Mouse (Mus musculus) WW6 (cell line): Measurements from ENCODE around the gene Tmem59.

Experiments
- DNase-seq: peaks from one replicate; pipeline ENCODE4 v3.0.0-alpha.2; 2013; ENCODE audit warnings: low read depth, low spot score

Gene Tmem59

DNA sequence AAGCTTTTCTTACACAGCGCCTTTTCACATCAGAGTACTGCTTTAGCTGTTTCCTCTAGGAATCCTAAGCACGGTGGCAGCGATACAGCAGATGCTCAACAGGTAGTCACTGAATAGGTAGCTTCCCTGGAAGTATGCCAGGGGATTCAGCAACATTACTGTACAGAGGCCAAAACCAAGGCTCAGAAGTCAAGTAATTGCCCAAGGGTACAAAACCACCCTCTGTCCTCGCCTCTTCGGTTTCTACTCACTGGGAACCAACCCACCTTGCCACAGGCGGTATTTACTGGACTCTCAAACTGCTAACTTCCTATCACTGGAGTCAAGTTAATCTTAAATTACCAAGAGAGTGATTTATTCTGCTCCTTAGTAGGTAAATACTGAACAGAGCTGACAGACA lies 62.0 kb downstream of the Tmem59 start:
- DNase-seq, result no peak

DNA sequence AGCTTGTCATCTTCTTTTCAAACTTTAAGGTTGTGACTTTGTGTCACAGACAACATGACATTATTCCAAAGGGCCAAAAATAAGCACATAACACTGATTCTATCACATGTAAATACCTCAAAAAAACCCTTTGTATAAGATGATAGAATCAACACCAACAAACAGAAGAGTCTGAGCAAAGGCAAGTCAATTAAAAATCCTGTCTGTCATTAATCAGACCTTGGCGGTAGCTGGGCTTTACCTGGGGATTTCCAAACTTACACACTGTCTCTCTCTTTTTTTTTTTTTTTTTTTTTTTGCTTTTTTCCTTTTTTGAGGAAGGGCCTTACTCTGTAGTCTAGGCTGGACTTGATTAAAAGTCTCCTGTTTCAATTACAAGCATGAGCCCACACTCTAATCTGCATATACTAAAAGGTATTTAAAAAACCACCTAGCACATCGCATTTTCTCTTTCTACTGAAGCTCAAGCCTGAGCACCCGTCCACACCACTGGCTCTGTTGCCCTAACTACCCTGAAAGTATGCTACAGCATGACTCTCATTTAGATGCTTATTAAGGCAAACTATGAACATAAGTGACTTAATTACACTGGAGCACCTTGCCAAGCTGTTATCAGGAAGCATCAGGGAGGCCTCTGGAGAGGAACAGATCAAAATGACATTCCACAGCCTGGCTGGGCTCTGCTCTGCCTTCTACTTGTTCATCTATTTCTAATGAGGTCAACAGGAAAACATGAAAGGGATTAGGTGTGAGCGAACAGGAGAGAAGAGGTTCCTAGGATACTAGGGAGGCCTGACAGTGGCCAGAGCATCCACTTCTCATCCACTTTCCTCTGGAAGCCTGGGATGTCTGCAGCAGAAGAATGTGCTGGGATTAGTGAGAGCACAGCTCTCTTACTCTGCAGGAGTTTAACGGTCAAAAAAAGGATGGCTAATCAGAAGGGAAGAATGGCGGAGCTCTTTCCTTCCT lies 65.5 kb downstream of the Tmem59 start:
- no peak for DNase-seq

DNA sequence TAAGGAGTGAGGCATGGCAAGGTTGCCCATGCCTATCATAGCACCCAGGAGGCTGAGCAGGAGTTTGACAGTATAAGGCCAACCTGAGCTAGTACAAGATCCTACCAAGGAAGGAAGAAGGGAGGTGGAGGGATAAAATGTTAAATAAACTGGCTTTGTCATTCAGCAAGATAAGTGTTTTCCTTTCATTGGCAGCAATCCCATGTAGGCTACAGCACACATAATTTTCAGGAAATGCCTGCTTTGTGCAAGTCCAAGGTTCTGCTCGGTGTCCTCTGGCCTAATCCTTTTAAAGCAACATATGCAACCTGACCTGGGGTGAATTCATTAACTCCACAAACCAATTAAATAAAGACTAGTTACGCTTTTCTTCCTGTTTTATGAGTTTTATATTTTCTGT lies 67.2 kb downstream of the Tmem59 start:
- DNase-seq, result no peak

DNA sequence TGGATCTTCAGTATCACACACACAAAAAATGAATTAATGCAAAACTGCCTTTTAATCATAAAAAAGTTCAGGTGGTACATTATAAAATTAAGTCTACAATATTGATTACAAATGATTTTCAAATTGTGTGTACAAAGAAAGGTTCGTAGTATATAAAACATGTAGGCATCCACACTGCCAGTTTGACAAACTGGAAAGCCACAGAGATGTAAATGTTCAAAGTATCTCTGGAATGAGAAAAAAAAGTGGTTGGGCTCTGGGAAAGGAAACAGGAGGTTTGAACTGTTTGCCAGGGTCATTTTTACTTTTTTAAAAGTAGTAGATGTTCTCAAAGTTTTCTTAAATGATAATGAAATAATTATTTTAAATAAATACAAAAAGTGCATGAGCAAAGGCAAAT lies 67.8 kb downstream of the Tmem59 start:
- no peak for DNase-seq

DNA sequence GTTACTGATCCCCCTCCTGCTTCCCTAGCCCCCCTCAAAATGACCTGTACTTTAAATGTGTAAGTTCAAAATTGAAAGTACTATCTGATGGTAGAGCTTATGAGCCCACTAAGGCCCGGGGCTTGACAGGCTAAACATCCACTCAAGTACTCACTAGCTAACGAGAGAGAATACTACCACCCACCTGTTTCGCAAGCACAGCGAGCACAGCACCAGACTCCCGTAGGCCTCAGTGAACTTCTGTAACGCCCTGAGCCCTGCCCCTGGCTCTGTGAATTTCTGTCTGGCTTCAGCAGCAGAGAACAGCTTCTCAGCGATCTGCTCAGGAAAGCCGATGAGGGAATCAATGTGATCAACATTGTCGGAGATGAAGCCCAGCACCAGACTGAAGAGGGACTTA lies 68.9 kb downstream of the Tmem59 start:
- DNase-seq, result no peak

DNA sequence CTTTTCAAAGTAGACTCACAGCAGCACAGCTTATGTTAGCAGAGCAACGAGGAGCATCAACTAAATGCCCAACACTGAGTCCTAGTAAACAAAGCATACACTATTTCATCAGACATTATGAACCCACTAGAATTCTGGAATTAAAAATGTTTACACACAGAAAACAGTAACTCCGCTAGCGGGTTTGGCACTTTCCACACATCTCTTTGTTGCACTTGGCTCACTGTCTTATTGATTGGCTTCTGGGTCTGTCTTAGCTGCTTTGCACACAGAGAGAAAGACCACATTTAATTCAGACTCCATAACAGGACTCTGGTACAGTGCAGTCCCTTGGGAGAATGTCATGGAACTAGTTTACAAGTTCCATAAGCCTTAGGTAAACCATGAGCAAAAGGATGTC lies 69.9 kb downstream of the Tmem59 start:
- no peak for DNase-seq

DNA sequence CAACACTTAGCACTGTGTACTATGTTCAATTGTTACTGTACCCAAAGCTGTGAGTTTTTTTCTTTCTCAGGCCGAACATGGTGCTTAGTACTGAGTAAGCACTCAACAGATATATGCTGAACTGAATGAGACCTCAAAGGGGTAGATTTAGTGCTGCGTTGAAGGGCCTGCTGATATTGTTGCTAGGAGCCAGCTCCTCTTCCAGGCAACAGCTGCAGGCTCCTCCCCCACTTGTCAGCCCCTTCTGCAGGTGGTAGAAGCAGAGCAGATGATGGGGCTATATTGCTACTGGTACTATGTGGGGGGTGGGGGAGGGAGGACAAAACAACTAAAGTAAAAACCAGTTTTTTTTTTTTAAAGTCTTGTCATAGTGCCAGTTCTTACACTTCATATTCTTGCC lies 71.3 kb downstream of the Tmem59 start:
- DNase-seq, result no peak

DNA sequence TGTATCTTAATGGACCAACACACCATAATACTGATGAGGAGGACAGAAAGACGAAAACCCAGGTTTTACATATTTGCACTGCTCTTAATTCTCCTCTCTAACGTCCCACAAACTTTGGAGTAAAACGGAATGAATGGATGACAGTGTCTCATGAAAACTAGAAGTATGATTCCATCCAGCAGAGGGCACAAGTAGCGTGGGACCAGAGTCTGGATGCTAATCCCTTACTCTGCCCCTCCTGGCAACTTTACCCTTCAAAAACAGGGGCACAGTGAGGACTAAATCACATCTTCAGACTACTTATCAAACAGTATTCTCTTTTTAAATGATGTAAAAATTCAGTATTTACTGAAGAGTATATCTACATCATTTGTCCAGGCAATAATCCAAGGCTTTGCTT lies 72.3 kb downstream of the Tmem59 start:
- DNase-seq, result no peak
